Mouse (Mus musculus) ES-E14 (cell line): ENCODE data around the gene Parp11.

ENCODE experiments used
- CHD2 ChIP-seq: IDR thresholded peaks from 2 replicates; pipeline ENCODE4 v1.6.1; 2014; ENCODE audit warnings: mild to moderate bottlenecking, low read depth, low read length, inconsistent platforms
- HCFC1 ChIP-seq: IDR thresholded peaks from 2 replicates; pipeline ENCODE4 v1.6.1; 2012; ENCODE audit warnings: low read length, inconsistent platforms, borderline replicate concordance; ENCODE audit not compliant: insufficient read depth
- MAFK ChIP-seq: IDR thresholded peaks from 2 replicates; pipeline ENCODE4 v1.6.1; 2014; ENCODE audit warnings: mild to moderate bottlenecking, low read depth, low read length, inconsistent platforms; ENCODE audit not compliant: insufficient read depth
- ZC3H11A ChIP-seq: IDR thresholded peaks from 2 replicates; pipeline ENCODE4 v1.6.1; 2012; ENCODE audit warnings: low read depth, mild to moderate bottlenecking, inconsistent platforms, low read length, borderline replicate concordance

GRCm38 (mm10) chr6:127538118-127538517 is 91.5 kb downstream of the Parp11 start:
- no peak for TF ChIP-seq MAFK
- no peak for TF ChIP-seq ZC3H11A
- no peak for TF ChIP-seq HCFC1
- no peak for TF ChIP-seq CHD2
